Mouse (Mus musculus) lung, postnatal 0 days (tissue): ENCODE data around the gene Gm17655.

ENCODE experiments used
- CTCF ChIP-seq: IDR thresholded peaks from 2 replicates; pipeline ENCODE4 v1.5.1; 2016; ENCODE audit warnings: antibody characterized with exemption, mild to moderate bottlenecking
- EP300 ChIP-seq: IDR thresholded peaks from 2 replicates; pipeline ENCODE4 v1.6.1; 2016; ENCODE audit warnings: antibody characterized with exemption, mild to moderate bottlenecking, control low read depth

GRCm38 (mm10) chr5:110103901-110104615 is 31.7 kb upstream of the Gm17655 start:
- TF ChIP-seq CTCF: no peak
- TF ChIP-seq EP300: no peak
